Mouse (Mus musculus): ENCODE measurements around the gene Timp3. TPM values are rescaled to one million over a fixed set of nuclear protein-coding genes. Genes with fewer than 3 reads are reported as not detected.

The Timp3 gene
- total and polyA plus RNA-seq, 3 experiments: not detected

GRCm38 (mm10) chr10:86297307-86297706, 2.9 kb upstream of the Timp3 start:
- no peak for DNase-seq (ENCODE audit: low read depth, low spot score)
- Histone ChIP-seq H3K79me2 (ENCODE audit: control insufficient read depth, insufficient read depth, low read length, poor library complexity) (no peaks in the 10 kb centered on the region), H3K9me3 (replicated peaks; ENCODE audit: insufficient read depth, low read length) (no peaks in the 10 kb centered on the region), H3K4me1 (ENCODE audit: control insufficient read depth in 1 of 2, insufficient read depth in 2 of 2, low read length in 2 of 2) (no peaks in the 10 kb centered on the region), H3K36me3 (ENCODE audit: control insufficient read depth in 1 of 2, insufficient read depth in 2 of 2, low read length in 2 of 2) (no peaks in the 10 kb centered on the region), H3K27me3 (ENCODE audit: control insufficient read depth in 1 of 2, insufficient read depth in 2 of 2, low read length in 2 of 2) (no peaks in the 10 kb centered on the region), H3K9ac (ENCODE audit: control insufficient read depth, low read depth, low read length, poor library complexity, severe bottlenecking) (no peak overlapping the region), H3K4me3 (ENCODE audit: control insufficient read depth in 1 of 2, insufficient read depth in 1 of 2, low read depth in 2 of 2, low read length in 2 of 2) (no peak overlapping the region), H3K27ac (ENCODE audit: control insufficient read depth, low read depth, low read length) (no peak overlapping the region)
- TF ChIP-seq CHD2 (IDR thresholded peaks at IDR 0.05; ENCODE audit: low read length): no peak
- no peak for TF ChIP-seq ZMIZ1 (IDR thresholded peaks at IDR 0.05; ENCODE audit: low read depth, low read length)
- TF ChIP-seq MEF2A (IDR thresholded peaks at IDR 0.05; ENCODE audit: extremely low read depth, insufficient replicate concordance, low read depth, low read length, poor library complexity, severe bottlenecking): no peak
- no peak for TF ChIP-seq ZC3H11A (IDR thresholded peaks at IDR 0.05; ENCODE audit: low read depth, low read length)
- no peak for TF ChIP-seq USF2 (IDR thresholded peaks at IDR 0.05; ENCODE audit: borderline replicate concordance in 1 of 2, insufficient read depth in 1 of 2, low read depth in 1 of 2, low read length in 2 of 2)
- no peak for TF ChIP-seq USF1 (IDR thresholded peaks at IDR 0.05; ENCODE audit: low read depth, low read length)
- no peak for TF ChIP-seq MYC (IDR thresholded peaks at IDR 0.05; ENCODE audit: low read depth, low read length)
- TF ChIP-seq MAZ (IDR thresholded peaks at IDR 0.05; ENCODE audit: low read depth, low read length): no peak
- no peak for TF ChIP-seq BHLHE40 (IDR thresholded peaks at IDR 0.05; ENCODE audit: borderline replicate concordance, low read depth, low read length)
- no peak for TF ChIP-seq POLR2AphosphoS5 (IDR thresholded peaks at IDR 0.05; ENCODE audit: borderline replicate concordance, low read depth, low read length)
- no peak for TF ChIP-seq NRF1 (IDR thresholded peaks at IDR 0.05; ENCODE audit: insufficient read depth, low read depth, low read length, poor library complexity, severe bottlenecking)
- no peak for TF ChIP-seq MAFK (IDR thresholded peaks at IDR 0.05; ENCODE audit: borderline replicate concordance, low read depth, low read length)

DNA sequence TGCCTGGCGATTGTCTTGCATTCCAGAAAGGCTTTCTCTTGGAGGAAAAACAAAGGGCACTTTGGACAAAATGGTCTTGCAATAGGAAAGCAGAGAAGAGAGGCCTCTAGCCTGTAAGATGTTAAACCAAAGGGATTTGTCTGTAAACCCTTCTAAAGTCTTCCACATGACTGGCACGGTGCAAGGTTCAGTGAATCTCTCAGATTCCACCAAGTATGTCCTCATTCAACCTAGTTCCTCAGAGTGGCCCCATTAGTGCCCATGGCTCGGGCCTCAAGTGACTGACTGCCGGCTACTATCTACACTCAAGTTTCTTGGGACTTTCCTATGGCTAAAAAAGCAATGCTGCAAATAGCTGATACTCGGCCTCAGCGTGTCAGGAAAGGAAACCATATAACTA, 1.8 kb upstream of the Timp3 start:
- H3K27me3 ChIP-seq (ENCODE audit: control insufficient read depth in 1 of 2, insufficient read depth in 2 of 2, low read length in 2 of 2): no peaks in the 10 kb centered on the region
- TF ChIP-seq ZKSCAN1 (IDR thresholded peaks at IDR 0.05; ENCODE audit: low read depth, low read length): no peak
- TF ChIP-seq POLR2AphosphoS5 (IDR thresholded peaks at IDR 0.05; ENCODE audit: borderline replicate concordance, low read depth, low read length): no peak
- no peak for TF ChIP-seq USF1 (IDR thresholded peaks at IDR 0.05; ENCODE audit: low read depth, low read length)
- no peak for TF ChIP-seq MAZ (IDR thresholded peaks at IDR 0.05; ENCODE audit: low read depth, low read length)
- TF ChIP-seq SMC3 (IDR thresholded peaks at IDR 0.05; ENCODE audit: low read depth, low read length): no peak
- no peak for TF ChIP-seq UBTF (IDR thresholded peaks at IDR 0.05; ENCODE audit: borderline replicate concordance, insufficient read depth, low read depth, low read length)
- no peak for TF ChIP-seq RCOR1 (IDR thresholded peaks at IDR 0.05; ENCODE audit: low read depth, low read length)
- no peak for TF ChIP-seq POLR2AphosphoS2 (IDR thresholded peaks at IDR 0.05; ENCODE audit: low read length)
- no peak for TF ChIP-seq GATA1 (IDR thresholded peaks at IDR 0.05; ENCODE audit: low read depth, low read length)
- no peak for TF ChIP-seq ZNF384 (IDR thresholded peaks at IDR 0.05; ENCODE audit: low read depth, low read length)
- no peak for TF ChIP-seq MYC (IDR thresholded peaks at IDR 0.05; ENCODE audit: low read depth, low read length)
- no peak for TF ChIP-seq KAT2A (conservative IDR thresholded peaks at IDR 0.05; ENCODE audit: low read depth, low read length)
- no peak for TF ChIP-seq MEF2A (IDR thresholded peaks at IDR 0.05; ENCODE audit: extremely low read depth, insufficient replicate concordance, low read depth, low read length, poor library complexity, severe bottlenecking)
- TF ChIP-seq JUND (IDR thresholded peaks at IDR 0.05; ENCODE audit: low read depth, low read length): no peak
- no peak for TF ChIP-seq EP300 (IDR thresholded peaks at IDR 0.05; ENCODE audit: low read depth in 1 of 2, low read length in 2 of 2)
- TF ChIP-seq MAFK (IDR thresholded peaks at IDR 0.05; ENCODE audit: borderline replicate concordance, low read depth, low read length): no peak
- no peak for TF ChIP-seq GABPA (IDR thresholded peaks at IDR 0.05; ENCODE audit: low read depth, low read length)
- TF ChIP-seq RAD21 (IDR thresholded peaks at IDR 0.05; ENCODE audit: low read depth, low read length): no peak
- H3K79me2 ChIP-seq (ENCODE audit: control insufficient read depth, insufficient read depth, low read length, poor library complexity): no peaks in the 10 kb centered on the region
- no peak overlapping the region for H3K27ac ChIP-seq (ENCODE audit: control insufficient read depth, low read depth, low read length)
- no peaks in the 10 kb centered on the region for H3K9me3 ChIP-seq (replicated peaks; ENCODE audit: insufficient read depth, low read length)
- H3K9ac ChIP-seq (ENCODE audit: control insufficient read depth, low read depth, low read length, poor library complexity, severe bottlenecking): no peak overlapping the region
- DNase-seq (ENCODE audit: low read depth, low spot score): no peak
- H3K36me3 ChIP-seq (ENCODE audit: control insufficient read depth in 1 of 2, insufficient read depth in 2 of 2, low read length in 2 of 2): no peaks in the 10 kb centered on the region
- no peak overlapping the region for H3K4me3 ChIP-seq (ENCODE audit: control insufficient read depth in 1 of 2, insufficient read depth in 1 of 2, low read depth in 2 of 2, low read length in 2 of 2)
- no peaks in the 10 kb centered on the region for H3K4me1 ChIP-seq (ENCODE audit: control insufficient read depth in 1 of 2, insufficient read depth in 2 of 2, low read length in 2 of 2)

Measured in MEL (cell line).